Mouse (Mus musculus) heart, embryonic 15.5 days (tissue): Measurements from ENCODE around the gene Limch1. TPM values are rescaled to one million over a fixed set of nuclear protein-coding genes. Genes with fewer than 3 reads are reported as not detected.

Experiments used
- ATAC-seq: fragments of 200-750 bp; cut with Nextera tagmentation; replicated peaks from 2 replicates; pipeline ENCODE4 v1.8.0; 2017; ENCODE audit warnings: low read depth, moderate TSS enrichment; ENCODE audit not compliant: insufficient number of reproducible peaks, insufficient read depth, low FRiP score
- H3K27ac ChIP-seq: fragments of 300-500 bp; sonication (generic); 2 replicates; pipeline ENCODE4 v1.5.1; 2015; ENCODE audit warnings: mild to moderate bottlenecking, inconsistent platforms
- H3K27me3 ChIP-seq: fragments of 300-500 bp; sonication (generic); 2 replicates; pipeline ENCODE4 v1.6.1; 2015; ENCODE audit warnings: inconsistent platforms
- H3K36me3 ChIP-seq: fragments of 300-500 bp; sonication (generic); 2 replicates; pipeline ENCODE4 v1.6.1; 2015; ENCODE audit warnings: mild to moderate bottlenecking, inconsistent platforms
- H3K4me1 ChIP-seq: fragments of 300-500 bp; sonication (generic); replicated peaks from 2 replicates; pipeline ENCODE4 v1.6.1; 2015; ENCODE audit warnings: inconsistent platforms
- H3K4me2 ChIP-seq: fragments of 300-500 bp; sonication (generic); 2 replicates; pipeline ENCODE4 v1.6.1; 2015; ENCODE audit warnings: inconsistent platforms, mild to moderate bottlenecking, moderate library complexity
- H3K4me3 ChIP-seq: fragments of 300-500 bp; sonication (generic); 2 replicates; pipeline ENCODE4 v1.5.1; 2015; ENCODE audit warnings: mild to moderate bottlenecking, inconsistent platforms
- H3K9ac ChIP-seq: fragments of 300-500 bp; sonication (generic); 2 replicates; pipeline ENCODE4 v1.6.1; 2015; ENCODE audit warnings: mild to moderate bottlenecking, inconsistent platforms
- H3K9me3 ChIP-seq: fragments of 300-500 bp; sonication (generic); replicated peaks from 2 replicates; pipeline ENCODE4 v1.6.1; 2016; ENCODE audit warnings: inconsistent platforms
- WGBS: fragments of 180-500 bp; shearing (Covaris S2); methylation state at CpG from one replicate; pipeline ENCODE4 v1.1.7; 2015; ENCODE audit warnings: mixed read lengths; 5-methylcytosine and 5-hydroxymethylcytosine counted together
- polyA plus RNA-seq: library from polyadenylated mRNA; unstranded; fragments of >200 nt; fragmentation: Nextera tagmentation; extraction: Ambion mirVana; gene quantifications from 2 replicates; pipeline ENCODE4 v1.2.1, GENCODE M21; 2015

Gene Limch1
- polyA plus RNA-seq, 1 experiment from 2014 or later, result 26.4 TPM

DNA sequence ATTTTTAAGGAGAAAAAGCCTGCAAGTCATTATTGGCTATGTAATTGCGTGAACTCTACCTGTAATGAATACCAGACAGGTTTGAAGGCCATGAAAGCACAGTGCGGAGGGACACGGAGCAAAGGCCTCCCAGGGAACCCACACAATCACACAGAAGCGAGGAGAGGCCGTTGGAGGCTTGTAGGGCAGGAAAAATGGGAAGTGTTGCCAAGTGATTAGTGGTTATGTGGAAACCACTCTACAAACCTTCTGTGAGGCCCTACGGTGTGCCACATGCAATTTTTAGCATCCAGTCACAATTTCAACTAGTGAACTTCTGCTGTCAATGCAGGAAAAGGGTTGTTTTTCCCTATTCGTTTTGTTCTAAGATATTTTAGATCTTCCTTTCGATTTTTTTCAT lies 212.5 kb downstream of the Limch1 start:
- H3K27ac ChIP-seq, result no peak overlapping the region
- no peak for ATAC-seq
- 70% methylated on average over 8 of the region's 8 CpGs for WGBS
- H3K9ac ChIP-seq, result no peak overlapping the region
- no peaks in the 10 kb centered on the region for H3K4me1 ChIP-seq
- H3K4me2 ChIP-seq, result no peak overlapping the region
- H3K36me3 ChIP-seq, result no peaks in the 10 kb centered on the region
- no peaks in the 10 kb centered on the region for H3K9me3 ChIP-seq
- H3K4me3 ChIP-seq, result no peak overlapping the region
- 0 out of 2 replicates have a peak, but pooled peaks cover 7% of the 10 kb centered on the region for H3K27me3 ChIP-seq

DNA sequence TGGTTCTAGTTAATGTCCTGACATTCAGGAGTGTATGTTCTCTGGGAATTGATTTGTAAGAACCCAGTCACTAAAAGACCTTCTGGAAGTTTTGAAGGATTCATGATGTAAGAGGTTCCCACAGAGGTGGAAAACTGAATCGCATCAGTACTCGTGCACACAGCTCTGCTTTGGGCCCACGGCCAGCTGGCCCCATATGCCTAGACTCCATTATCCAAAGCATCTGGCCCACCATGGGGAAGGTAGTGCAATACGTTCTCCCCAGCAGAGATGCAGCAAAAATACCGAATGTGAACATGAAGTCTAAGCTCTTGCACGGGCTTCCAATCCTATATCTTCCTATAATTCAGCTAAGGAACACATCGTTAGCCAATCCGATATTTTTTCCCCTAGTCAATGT lies 214.3 kb downstream of the Limch1 start:
- H3K9ac ChIP-seq, result no peak overlapping the region
- no peak for ATAC-seq
- H3K4me1 ChIP-seq, result no peaks in the 10 kb centered on the region
- H3K4me2 ChIP-seq, result no peak overlapping the region
- no peaks in the 10 kb centered on the region for H3K9me3 ChIP-seq
- no peaks in the 10 kb centered on the region for H3K36me3 ChIP-seq
- H3K4me3 ChIP-seq, result no peak overlapping the region
- H3K27me3 ChIP-seq, result 0 out of 2 replicates have a peak, but pooled peaks cover 7% of the 10 kb centered on the region
- 82% methylated on average over 8 of the region's 8 CpGs for WGBS
- H3K27ac ChIP-seq, result no peak overlapping the region

DNA sequence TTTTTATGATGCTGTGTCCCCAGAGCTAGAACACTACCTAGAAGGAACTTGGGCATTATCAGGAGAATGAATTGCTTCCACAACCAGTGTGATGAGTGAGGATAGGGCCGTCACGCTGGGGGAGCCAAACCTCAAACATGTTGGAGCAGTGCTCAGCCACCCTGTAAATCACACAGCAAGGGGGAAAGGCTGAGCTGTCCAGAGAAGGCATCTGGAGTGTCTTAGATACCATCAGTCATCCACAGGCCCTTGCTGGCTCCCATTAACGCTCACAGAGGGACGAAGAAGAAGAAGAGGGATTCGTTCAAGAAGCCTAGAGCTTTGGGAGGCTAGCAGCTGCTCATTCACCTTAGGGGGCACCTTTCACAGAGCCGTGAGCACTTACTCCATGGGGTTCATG lies 219.8 kb downstream of the Limch1 start:
- Histone ChIP-seq H3K9ac (no peak overlapping the region), H3K27ac (no peak overlapping the region), H3K36me3 (no peaks in the 10 kb centered on the region), H3K9me3 (no peaks in the 10 kb centered on the region), H3K4me2 (no peak overlapping the region), H3K4me3 (no peak overlapping the region), H3K27me3 (no peaks in the 10 kb centered on the region), H3K4me1 (peaks cover 16% of the 10 kb centered on the region)
- 36% methylated on average over 6 of the region's 6 CpGs for WGBS
- no peak for ATAC-seq

DNA sequence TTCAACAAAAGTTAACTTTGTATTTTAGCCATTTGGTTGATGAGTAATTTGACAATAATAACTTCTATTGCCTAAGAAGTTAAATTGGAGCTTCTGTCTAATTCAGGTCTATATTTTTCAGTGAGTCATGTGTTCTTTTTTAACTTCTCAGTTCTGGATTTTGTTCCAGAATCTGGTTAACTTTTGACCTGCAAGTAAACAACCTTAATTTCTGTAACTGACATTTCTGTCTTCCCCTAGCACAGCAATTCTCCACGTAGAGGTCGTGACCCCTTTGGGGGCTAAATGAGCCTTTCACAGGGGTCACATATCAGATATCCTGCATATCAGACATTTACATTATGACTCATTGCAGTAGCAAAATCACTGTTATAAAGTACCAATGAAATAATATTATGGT lies 221.5 kb downstream of the Limch1 start:
- Histone ChIP-seq H3K9me3 (no peaks in the 10 kb centered on the region), H3K4me1 (peaks cover 16% of the 10 kb centered on the region), H3K27ac (no peak overlapping the region), H3K36me3 (no peaks in the 10 kb centered on the region), H3K4me2 (no peak overlapping the region), H3K27me3 (no peaks in the 10 kb centered on the region), H3K9ac (no peak overlapping the region), H3K4me3 (no peak overlapping the region)
- 58% methylated on average over 2 of the region's 2 CpGs for WGBS
- no peak for ATAC-seq

DNA sequence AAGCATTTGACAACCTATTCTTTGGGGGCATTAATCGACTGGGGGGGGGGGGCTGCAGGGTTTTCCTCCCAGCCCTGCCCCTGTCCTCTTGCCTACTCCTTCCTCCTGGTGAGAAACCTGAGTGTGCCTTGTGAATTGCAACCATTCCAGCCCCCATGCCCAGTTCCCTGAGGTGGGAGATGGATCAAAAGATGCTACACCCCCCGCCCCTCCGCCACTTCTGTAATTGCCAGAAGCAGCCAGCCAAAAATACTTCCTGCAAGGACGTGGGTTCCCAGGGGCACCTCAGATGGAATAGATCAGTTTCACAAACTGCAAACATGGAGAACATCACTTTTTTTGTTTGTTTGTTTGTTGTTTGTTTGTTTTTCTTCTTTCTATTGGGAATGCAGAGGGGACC lies 222.0 kb downstream of the Limch1 start:
- H3K9me3 ChIP-seq, result no peaks in the 10 kb centered on the region
- 49% methylated on average over 4 of the region's 4 CpGs for WGBS
- H3K9ac ChIP-seq, result 0 out of 2 replicates have a peak overlapping the region, but pooled peaks have one; percentile 0
- H3K36me3 ChIP-seq, result no peaks in the 10 kb centered on the region
- H3K27ac ChIP-seq, result peak overlapping the region; percentile 31
- peak overlapping the region; percentile 63 for H3K4me2 ChIP-seq
- no peak for ATAC-seq
- H3K4me1 ChIP-seq, result peaks cover 16% of the 10 kb centered on the region
- H3K27me3 ChIP-seq, result no peaks in the 10 kb centered on the region
- H3K4me3 ChIP-seq, result peak overlapping the region; percentile 32

DNA sequence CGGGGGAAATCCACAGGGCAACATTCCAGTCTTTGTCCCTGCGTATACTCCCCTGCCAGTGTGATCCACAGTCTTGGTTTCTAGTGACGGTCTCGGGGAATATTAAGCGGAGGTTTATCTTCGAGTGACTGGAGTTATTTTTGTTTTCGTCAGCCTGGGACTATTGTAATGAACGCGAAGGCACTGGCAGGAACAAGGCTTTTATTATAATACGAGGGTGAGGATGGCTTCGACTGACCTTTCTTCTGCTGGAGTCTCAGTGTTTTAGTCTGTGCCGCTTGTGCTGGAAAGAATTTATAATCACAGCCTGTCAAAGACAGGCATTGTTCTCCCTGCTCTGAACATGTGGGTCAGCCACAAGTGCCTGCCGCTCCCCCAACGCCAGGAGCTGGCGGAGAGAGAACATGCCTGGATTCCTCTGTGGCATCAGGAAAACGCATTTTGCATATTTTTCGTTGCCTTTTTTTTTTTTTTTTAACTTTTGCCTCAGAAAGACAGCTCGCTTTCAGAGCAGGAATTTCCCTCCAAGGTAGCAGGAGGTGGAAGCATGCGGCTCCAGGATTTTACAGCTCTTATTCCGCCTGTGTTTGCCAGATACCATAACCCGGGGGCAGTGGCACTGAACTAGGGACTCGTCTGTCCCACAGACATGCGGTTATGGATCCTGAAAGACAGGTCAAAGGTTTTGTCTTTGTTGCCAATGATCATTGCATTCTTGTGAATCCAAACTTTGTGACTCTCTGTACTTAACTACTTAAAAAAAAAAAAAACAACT lies 222.6 kb downstream of the Limch1 start:
- Histone ChIP-seq H3K4me1 (peaks cover 16% of the 10 kb centered on the region), H3K9ac (0 out of 2 replicates have a peak overlapping the region, but pooled peaks have one; percentile 0), H3K4me2 (peak overlapping the region; percentile 63), H3K27me3 (no peaks in the 10 kb centered on the region), H3K27ac (peak overlapping the region; percentile 31), H3K4me3 (peak overlapping the region; percentile 32), H3K36me3 (no peaks in the 10 kb centered on the region), H3K9me3 (no peaks in the 10 kb centered on the region)
- no peak for ATAC-seq
- WGBS, result 15% methylated on average over 23 of the region's 23 CpGs

DNA sequence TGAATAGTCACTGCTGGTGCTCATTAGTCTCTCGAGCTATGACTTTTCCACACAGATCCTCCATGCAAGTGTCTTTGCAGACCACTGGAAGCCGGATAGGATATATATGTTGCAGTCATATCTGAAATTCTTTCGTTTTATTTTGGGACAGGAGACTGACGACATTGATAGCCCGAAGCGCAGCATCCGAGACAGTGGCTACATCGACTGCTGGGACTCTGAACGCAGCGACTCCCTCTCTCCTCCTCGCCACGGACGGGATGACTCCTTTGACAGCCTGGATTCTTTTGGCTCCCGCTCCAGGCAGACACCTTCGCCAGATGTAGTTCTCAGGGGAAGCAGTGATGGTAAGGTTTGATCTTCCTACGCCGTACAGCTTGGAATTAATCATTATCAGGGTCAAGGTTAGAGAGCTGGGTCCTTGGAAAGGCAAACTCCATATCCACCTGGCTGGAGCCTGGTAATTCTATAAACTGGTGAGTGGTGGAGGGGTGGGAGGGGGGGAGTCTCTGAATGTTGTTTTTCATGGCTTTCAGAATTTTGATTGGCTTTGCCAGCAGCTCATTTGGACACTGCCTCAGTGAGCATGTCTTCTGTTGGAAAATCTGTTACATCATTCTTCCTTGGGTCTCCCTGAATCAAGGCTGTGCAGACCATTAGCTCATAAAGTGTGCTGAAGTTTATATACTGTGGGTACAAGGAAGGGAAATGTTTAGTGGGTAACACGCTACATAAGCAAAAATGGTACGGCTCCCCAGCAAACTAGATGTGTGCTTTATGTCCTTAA lies 223.5 kb downstream of the Limch1 start:
- ATAC-seq, result no peak

DNA sequence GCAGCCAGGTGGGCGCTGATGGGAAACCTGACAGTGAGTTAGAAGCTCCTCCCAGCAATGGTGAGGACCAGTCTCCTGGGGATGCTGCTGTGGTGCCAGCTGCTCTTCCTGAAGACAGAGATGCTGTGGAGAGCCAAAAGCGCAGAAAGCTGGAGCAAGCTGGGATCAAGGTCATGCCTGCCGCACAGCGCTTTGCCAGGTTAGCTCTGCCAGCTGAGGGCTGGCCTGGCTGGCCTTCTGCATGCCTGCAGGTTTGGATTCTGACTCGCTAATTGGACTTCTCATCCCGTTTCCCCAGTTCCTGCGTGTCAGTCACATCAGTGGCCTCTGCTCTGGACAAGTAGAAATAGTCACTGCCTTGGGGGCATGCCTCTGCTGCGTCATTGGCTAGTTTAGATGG lies 230.0 kb downstream of the Limch1 start:
- WGBS, result 88% methylated on average over 8 of the region's 8 CpGs
- Histone ChIP-seq H3K4me3 (no peak overlapping the region), H3K4me1 (peaks cover 3% of the 10 kb centered on the region; the same call in 1 of the 2 replicates), H3K36me3 (no peaks in the 10 kb centered on the region), H3K27ac (no peak overlapping the region), H3K9ac (no peak overlapping the region), H3K4me2 (no peak overlapping the region), H3K9me3 (no peaks in the 10 kb centered on the region), H3K27me3 (no peaks in the 10 kb centered on the region)
- no peak for ATAC-seq

More for the DNA sequence above, 223.5 kb downstream of the Limch1 start:
- Histone ChIP-seq H3K27me3 (no peaks in the 10 kb centered on the region), H3K4me2 (peak overlapping the region; percentile 63), H3K4me1 (peaks cover 16% of the 10 kb centered on the region), H3K27ac (no peak overlapping the region), H3K4me3 (peak overlapping the region; percentile 32; the same call in 1 of the 2 replicates), H3K36me3 (no peaks in the 10 kb centered on the region), H3K9ac (no peak overlapping the region), H3K9me3 (no peaks in the 10 kb centered on the region)
- WGBS, result 41% methylated on average over 19 of the region's 19 CpGs

DNA sequence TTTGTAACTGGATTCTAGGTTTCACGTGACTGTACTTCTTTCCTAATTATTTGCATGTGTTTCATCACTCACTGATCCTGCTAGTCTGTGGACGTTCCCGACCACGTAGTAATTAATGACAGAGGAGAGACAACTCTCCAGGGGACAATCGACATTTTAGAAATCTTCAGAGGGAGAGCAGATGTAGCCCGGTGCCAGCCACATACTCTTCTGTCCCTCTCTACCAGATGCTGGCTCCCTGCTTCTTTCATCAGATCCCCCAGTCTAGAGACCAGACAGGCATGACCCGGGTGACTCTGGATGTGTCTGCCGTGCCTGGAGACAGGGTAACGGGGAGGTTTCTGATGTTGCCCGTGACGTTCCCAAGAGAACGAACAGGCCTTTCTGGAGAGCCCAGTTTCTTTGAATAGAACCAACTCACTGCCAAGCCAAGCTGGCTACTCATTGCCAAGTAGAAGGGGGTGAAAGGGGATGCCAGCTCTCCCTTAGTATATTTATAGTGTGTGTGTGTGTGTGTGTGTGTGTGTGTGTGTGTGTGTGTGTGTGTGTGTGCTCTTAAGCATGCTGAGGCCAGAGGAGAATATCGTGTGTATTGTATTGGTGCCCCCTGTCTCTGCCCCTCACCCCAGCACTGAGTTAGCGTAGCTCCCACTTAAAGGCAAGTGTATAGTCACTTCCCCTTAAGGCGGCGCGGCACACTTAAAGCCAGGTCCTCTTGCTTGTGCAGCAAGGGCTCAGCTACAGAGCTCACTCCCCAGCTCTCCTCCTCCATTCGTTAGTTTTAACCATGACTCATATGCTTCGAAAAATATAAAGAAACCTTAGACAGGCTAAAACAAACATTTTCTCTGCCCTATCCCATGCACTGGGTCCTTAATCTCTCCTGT lies 233.9 kb downstream of the Limch1 start:
- Histone ChIP-seq H3K4me2 (no peak overlapping the region), H3K36me3 (no peaks in the 10 kb centered on the region), H3K4me3 (no peak overlapping the region), H3K4me1 (peaks cover 3% of the 10 kb centered on the region; the same call in 1 of the 2 replicates), H3K9ac (no peak overlapping the region), H3K27me3 (no peaks in the 10 kb centered on the region), H3K9me3 (no peaks in the 10 kb centered on the region), H3K27ac (peak overlapping the region; percentile 40; the same call in 1 of the 2 replicates)
- peak; percentile 53; the same call in 1 of the 2 replicates for ATAC-seq
- WGBS, result 51% methylated on average over 18 of the region's 19 CpGs

DNA sequence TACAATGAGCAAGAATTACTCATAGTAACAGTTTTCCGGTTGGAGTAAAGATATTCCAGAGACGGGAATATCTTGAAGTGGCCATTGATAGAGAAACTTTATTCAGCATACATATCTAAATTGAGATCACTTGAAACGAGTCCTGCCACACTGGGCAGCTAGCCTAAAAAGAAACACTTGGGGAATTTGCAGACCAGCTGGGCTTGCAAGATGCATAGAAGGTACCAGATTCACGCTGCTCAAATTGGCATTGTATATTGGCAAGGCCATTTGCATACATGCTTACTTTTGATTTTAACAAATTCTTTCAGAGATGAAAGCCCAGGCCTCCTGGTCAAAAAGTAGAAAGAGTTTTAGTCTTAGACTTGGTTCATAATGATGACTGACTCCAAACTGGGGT lies 235.2 kb downstream of the Limch1 start:
- no peak overlapping the region for H3K4me2 ChIP-seq
- no peaks in the 10 kb centered on the region for H3K36me3 ChIP-seq
- peaks cover 4% of the 10 kb centered on the region; the same call in 1 of the 2 replicates for H3K27me3 ChIP-seq
- WGBS, result 64% methylated on average over 4 of the region's 4 CpGs
- no peaks in the 10 kb centered on the region for H3K9me3 ChIP-seq
- H3K9ac ChIP-seq, result no peak overlapping the region
- peaks cover 3% of the 10 kb centered on the region; the same call in 1 of the 2 replicates for H3K4me1 ChIP-seq
- H3K27ac ChIP-seq, result no peak overlapping the region
- H3K4me3 ChIP-seq, result no peak overlapping the region
- ATAC-seq, result no peak

DNA sequence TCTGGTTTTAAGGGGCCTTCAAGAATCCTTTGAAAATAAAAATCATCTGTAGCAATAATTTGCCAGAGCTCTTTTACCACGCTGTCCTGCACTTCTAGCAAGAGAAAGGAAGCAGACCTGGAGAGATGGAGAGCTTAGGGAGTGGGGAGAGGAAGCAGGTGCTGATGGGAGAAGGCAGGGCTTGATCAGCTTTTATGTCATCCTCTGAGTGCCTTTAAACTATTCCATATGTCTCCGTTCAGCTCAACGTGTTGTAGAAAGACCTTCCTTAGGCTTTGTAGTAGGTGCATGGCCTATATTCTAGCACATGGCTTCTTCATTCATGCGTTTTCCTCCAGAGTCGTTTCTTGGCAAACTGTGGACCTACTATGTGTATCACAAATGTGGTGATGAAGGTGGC lies 237.5 kb downstream of the Limch1 start:
- H3K4me2 ChIP-seq, result no peak overlapping the region
- no peak overlapping the region for H3K4me3 ChIP-seq
- 82% methylated on average over 5 of the region's 5 CpGs for WGBS
- H3K27ac ChIP-seq, result no peak overlapping the region
- no peak overlapping the region for H3K9ac ChIP-seq
- ATAC-seq, result no peak
- H3K4me1 ChIP-seq, result peaks cover 3% of the 10 kb centered on the region; the same call in 1 of the 2 replicates
- peaks cover 15% of the 10 kb centered on the region; the same call in 1 of the 2 replicates for H3K27me3 ChIP-seq
- no peaks in the 10 kb centered on the region for H3K36me3 ChIP-seq
- no peaks in the 10 kb centered on the region for H3K9me3 ChIP-seq
